Mouse (Mus musculus) CD4-positive, CD25-positive, alpha-beta regulatory T cell, adult 2 months (primary cell): ENCODE measurements around the gene Uso1.

Experiments used
- DNase-seq: peaks from one replicate; pipeline ENCODE4 v3.0.0-alpha.2; 2012; ENCODE audit warnings: low read depth, low spot score

Gene Uso1

DNA sequence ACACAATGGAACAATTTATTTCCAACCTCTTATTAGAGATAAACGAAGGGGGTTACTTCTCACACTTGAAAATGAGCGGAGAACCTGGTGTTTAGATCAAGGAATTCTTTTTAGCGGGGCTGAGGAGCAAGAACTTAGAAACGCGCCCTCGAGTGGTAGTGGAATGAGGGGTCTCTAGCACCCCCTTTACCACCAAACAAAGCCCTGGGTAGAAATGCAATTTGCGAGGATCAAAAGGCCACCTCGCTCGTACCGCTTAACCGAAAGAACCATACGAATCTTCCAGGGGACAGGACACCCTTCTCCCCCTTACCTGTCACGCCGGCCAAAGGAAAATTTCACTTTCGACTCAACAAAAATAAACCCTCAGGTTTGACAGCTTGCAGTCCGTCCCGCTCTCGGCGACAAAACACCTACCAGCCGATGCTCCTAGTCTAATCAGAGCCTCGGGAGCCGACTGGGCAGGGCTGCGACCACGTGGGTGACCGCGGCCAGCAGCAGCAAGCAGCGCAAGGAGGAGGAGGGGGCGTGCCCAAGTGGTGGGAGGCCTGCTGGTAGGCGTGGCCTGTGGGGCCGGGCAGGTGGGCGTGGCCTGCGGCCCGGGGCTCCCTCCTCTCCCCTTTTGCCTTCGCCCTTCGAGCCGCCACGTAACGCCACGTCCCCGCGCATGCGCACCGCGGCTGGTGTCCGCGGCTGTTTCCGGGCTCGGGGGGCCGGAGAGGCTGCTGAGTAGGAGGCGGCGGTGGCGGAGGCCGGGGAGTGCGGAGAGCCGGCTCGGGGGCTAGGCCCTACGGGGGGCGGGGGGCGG, at the start of gene Uso1:
TSS of gene Uso1 (plus strand) at position 700 of the 808 bp plus-strand sequence.
- DNase-seq = peak; percentile 99

DNA sequence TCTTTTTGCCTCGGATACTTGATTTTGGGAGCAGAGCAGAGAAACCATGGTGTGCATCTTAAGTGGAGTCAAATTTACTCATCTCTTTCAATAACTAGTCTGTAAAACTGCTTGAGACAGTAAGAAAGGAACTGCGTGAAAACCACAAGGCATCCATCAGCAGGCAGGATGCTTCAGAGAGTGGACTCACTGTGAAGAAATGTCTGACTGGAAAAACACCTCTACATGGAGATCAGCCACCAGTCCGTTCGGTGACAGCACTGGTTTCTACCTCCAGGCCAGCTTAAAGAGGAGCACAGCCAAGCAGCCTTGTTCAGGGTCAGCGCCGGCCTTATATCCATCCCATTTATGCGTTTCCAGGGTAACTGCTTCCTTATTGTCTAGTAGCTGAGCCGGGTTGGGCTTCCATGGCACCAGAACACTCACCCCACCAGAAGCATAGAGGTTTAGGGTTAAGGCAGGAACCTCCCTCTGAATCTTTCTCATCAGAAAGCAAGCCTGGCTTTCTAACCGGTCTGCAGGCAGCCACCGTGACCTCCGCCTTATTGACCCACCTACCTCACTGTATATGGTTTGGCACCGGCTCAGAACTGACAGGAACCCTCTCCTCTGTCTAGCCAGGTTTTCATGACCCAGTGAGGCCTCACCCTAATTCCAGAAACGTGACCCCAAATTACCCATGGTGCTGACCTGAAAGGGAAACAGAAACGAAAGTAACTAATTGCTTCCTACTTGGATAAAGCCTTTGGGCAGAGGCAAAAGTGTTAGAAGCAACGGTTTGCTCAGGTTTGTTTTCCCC, 44.3 kb upstream of the Uso1 start:
- peak; percentile 50 for DNase-seq

DNA sequence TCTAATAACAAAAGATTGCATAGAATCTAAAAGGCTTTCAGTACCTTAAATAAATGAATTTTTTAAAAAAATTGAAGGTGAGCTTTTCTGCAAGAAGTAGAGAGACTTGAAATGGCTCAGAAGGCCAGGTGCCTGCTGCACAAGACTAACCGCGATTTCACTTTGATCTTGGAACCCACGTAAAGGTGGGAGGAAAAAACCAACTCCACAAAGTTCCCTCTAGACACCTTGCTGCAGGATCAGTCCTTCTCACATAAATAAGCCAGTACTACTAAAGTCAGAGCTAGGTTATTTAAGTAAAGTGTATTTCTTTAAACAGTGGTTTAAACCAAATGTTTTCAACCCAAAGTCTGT, 43.7 kb upstream of the Uso1 start:
- DNase-seq = peak; percentile 61

DNA sequence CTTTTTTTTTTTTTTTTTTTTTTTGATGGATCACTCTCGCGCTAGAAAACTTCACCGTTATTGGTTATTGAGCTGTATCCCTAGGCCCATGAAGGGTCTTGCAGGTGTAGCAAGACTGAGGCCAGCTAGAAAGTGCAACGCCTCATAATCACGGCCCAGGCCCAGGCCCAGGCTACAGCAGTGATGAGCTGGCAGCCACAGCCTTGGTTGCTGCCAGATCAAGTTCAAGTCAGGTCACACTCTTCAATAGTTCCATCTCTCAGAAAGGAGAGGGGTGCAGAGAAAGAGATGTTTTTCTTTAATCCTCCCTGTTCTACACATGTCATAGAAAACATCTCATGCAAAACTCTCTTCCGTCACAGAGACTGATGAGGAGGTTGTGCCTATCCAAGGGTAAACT, 41.0 kb upstream of the Uso1 start:
- no peak for DNase-seq

DNA sequence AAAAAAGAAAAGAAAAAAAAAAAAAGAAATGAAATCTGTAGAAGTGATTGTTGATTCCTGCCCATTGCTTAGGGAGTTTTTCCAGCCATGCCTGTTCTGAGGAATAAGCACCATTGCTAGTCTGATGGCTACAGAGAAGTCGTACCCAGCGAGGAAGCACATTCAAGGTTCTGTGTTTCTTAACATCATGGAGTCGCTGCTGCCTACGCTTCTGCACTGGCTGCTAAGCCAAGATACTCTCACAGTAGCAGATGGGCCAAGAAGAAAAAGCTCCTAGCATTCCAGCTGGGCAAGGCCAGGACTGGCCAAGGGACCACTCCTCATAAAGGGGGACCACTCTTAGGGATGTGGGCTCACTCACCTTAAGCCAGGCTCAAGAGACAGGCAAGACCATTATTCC, 40.0 kb upstream of the Uso1 start:
- no peak for DNase-seq

DNA sequence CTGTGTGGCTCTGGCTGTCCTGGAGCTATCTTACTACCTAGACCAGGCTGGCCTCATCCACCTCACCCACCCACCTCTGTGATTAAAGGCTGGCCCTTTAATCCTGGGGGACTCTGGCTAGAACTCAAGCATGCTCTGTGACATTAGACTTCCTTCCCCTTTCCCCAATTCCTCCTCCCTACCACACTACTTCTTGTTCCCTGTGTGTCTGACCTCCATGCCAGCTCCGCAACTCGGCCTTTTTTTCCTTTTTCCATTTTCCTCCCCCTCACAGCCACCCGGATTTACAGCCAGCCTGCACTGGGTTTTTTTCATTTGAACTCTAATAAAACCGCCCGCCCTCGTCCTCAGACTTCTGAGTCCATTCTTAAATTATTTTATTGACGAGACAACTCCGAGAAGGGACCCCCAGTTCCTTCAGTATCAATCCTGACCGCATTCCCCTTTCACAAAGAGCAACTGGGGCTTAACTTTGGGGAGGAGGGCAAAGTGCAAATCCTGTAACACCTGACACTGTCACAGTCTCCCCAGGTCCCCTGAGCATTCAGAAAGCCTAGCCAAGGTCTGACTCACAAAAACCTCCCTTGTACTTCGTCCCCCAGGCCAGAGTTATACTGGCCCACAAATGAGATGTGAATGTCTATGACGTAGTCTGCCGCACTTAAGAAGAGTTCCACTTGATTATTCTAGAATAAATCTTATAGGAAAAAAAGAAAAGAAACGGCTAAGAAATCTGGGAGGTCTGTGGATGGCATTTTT, 39.2 kb upstream of the Uso1 start:
- no peak for DNase-seq

DNA sequence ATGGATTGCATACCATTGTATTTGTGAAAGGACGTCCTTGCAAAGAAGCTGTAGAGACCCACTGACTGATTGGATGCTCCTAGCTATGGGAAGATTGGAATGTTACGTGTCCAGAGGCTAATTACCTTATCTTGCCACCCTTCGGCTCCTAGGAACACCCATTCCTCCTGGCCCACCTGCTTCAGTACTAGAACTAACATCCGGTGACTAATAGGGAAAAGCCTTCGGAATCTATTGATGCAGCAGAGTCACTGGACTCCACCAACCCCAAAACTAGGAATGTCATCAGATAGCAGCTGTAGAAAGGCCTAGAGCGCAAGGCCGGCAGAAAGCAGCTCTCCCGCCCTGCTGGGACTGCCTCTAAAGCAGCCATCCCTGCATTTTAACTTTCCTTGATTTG, 36.1 kb upstream of the Uso1 start:
- DNase-seq = no peak

DNA sequence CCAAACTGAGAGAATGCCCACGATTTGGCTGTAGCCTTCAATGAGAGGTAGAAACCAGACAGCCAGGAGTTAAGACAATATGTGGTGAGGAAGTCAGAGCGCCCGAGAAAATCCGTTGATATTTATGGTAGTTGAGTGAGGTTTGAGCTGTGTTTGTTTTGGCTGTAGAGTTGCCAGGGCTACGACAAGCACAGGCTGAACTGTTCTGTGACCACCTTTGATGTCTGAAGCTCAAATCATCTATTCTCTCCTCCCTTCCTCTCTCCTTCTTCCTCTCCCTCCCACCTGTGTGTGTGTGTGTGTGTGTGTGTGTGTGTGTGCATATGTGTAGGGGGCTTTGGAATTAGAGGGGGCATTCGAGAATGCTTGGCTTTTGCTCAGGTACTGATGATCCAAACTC, 34.7 kb upstream of the Uso1 start:
- peak; percentile 76 for DNase-seq

DNA sequence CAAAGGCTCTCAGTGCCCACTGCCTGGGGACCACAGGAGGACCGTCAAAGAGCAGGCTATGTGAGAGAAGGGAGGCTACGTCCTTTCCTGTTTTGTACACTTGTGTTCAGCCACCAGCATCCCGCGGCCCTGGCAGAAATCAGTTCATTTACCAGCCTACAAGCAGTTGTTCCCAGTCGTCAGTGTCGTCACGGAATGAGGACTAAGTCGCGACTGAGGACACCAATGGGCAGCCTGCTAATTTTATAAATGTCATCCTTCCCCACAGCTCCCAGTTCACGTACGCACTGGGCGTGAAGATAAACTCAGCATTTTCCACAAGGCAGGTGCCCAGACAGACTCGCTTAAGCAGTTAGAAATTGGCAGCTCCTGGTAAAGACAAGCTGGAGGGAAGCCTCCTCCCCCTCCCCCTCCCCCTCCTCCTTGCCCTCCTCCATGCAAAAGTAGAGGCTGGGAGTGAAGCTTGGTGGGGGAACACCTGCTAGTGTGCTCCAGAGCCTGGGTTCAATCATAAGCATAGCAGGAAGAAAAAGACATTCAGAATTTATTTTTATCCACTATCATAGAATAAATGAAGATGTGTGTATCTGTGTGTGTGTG, 33.8 kb upstream of the Uso1 start:
- DNase-seq = no peak

DNA sequence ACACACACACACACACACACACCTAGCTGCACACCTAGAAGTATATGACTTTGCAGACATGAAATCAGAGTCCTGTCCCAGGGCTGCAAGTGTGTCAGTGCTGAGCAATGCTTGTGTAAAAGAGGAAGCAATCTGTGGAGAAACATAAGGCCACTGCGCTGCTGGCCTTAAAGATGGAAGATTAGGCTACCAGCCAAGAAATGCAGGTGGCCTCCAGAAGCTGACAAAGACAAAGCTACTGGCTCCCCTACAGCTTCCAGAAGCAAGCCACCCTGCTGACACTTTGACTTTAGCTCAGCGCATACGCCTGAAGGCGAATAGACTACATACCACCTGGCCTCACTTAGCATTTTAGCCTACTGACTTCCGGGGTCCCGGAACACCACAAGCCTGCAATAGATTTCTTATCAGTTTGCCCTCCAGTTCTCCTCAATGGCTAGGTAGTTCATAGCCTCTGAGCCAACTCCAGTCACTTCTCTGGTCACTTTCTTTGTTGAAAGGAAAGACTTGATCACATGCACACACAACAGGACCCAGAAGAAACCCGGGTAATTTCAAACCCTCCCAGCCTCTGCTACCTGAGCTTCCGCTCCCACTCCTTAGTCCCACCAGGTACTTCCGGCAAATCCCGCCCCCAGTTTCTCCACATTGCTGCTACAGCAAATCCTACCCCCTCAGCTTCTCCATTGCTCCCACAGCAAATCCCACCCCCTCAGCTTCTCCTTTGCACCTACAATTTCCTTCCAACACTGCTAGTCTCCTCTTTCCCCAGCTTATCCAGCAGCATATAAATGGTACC, 31.2 kb upstream of the Uso1 start:
- DNase-seq = peak; percentile 22

DNA sequence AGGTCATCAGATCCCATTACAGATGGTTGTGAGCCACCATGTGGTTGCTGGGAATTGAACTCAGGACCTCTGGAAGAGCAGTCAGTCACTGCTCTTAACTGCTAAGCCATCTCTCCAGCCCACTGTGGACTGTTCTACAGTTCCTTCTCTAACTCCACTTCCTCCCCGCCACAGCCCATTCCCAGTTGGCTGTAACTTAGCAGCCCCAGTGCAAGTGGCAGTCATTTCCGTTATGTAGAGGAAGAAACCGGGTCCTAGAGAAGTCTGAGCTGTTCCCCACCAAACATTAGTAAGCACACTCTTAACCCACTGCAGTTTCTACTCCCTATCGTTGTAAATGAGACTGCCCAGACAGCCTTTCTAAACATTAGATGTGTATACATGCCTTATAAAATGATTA, 30.5 kb upstream of the Uso1 start:
- no peak for DNase-seq

DNA sequence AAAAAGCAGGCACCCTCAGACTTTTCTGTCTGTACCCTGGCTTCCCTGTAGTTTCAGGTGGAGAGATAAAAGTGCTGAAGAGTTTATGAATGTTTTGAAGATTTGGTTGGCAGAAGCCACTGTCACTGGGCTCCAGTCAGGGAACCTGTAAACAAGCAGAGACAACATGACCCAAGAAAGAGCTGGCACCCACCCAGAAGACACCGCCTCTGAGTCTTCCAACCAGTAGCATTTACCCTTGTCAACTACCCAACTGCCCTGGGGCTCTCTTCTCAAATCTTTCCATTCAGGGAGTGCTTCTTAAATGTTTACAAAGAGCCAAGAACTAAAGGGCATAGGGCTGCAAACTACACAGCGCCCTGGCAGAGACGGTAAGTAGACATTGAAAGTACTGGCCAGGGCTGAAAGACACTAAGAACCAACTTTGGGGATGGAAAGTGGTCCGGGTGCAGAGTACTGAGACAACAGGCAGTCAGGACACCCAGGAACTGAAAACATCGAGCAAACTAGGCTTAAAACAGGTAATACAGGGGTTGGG, 26.9 kb upstream of the Uso1 start:
- no peak for DNase-seq

DNA sequence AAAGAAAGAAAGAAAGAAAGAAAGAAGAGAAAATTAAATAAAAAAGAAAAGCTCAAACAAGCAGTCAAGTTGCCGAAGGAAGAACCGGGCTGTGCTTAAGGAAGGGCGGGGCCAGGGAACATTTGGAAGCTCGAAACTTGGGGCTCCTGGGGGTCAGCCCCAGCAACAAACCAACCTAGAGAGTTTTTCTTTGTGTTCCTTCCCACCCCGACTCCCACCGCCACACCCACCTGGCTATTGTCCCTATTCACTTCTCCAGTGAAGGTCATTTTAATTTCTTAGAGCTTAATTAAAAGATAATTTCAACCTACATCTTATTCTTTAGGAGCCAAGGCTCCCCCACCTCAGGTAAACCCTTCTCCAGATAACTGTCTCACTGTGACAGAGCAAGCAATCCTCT, 25.6 kb upstream of the Uso1 start:
- no peak for DNase-seq

DNA sequence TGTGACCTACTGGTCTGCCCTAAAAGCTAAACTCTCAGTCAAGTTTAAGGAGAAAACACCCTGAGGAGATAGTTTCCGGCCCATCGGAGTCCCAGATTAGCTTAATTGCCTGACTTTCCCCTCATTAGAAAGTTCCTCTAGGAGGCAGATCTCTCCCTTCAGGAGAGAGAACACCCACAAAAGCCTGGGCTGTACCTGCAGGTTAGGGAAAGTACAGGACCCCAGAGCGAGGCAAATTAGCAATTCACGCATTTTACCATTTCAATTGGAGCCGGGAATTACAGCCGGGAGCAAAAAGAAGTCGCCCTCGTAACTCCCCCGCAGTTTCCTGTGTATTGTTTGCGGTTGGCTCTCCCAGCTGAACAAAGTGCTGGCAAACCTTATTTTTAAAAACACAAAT, 25.2 kb upstream of the Uso1 start:
- DNase-seq = no peak

DNA sequence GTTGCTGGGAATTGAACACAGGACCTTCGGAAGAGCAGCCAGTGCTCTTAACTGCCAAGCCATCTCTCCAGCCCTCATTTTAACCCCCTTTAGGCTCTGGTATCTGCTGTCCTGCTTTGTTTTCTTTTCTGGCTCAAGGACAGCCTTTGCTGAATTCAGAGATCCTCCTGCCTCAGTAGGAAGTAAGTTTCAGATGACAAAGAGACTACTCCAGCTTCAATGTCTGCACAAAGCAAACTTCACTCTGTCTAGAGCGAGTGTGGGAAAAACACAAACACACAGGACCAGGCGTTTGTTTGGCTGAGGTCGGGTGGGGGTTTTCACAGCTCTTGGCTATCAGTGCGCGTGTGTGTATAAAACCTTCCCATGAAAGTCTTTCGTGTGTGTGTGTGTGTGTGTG, 24.3 kb upstream of the Uso1 start:
- no peak for DNase-seq

DNA sequence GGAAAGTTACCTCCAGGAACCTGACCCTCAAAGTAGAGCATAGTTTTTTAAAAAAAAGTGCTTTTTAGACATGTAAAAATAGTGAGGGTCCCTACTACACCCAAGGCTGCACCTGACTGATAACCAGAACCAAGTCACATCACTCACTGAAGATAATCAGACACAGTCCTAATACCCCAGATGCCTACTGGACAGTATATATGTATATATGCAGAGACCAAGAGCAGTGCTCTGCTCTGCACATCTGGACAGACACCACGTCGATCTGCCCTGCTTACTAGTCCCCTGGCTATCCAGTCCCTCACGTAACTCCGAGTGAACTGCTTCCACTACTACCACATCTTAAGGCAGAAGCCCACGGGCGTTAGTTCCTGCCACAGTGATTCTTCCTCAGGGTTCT, 23.5 kb upstream of the Uso1 start:
- DNase-seq = no peak

DNA sequence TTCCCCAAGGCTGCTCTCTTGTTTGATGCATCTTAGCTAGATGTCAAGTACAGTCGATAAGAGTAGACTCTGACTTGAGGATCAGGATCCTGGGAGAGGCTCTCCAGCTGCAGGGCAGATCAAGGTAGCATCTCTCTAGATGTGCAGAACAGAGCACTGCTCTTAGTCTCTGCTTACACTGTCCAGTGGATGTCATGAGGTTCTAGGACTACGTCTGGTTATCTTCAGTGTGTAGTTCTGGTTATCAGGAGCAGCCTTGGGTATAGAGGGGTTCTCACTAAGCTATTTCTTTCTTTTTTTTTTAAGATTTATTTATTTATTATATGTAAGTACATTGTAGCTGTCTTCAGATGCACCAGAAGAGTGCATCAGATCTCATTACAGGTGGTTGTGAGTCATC, 22.8 kb upstream of the Uso1 start:
- no peak for DNase-seq

DNA sequence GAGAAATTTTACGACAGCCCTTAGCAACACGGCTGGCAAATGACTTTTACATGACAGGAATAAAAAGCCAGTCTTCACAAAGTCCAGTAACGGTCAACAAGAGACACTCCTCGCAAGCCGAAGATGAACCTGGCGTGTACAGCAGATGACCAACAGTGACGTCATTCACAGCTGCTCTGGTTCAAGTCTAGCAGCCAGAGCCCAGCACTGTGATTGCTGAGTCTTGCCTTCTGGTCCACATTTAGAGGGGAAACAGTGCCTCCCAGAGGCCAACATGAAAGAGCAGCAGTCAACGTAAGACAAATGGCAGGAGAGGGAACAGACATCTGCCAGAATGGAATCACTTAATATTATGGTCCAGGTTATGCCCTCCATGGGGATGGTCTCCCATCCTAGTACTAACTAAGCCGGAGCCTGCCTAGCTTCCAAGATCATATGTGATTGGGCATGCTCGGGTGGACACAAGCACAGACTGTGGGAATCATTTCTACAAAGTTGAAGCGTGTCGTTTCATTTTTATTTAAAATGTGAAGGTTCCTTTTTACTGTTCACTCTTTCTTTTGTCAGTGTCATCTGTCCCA, 19.8 kb upstream of the Uso1 start:
- peak; percentile 87 for DNase-seq

DNA sequence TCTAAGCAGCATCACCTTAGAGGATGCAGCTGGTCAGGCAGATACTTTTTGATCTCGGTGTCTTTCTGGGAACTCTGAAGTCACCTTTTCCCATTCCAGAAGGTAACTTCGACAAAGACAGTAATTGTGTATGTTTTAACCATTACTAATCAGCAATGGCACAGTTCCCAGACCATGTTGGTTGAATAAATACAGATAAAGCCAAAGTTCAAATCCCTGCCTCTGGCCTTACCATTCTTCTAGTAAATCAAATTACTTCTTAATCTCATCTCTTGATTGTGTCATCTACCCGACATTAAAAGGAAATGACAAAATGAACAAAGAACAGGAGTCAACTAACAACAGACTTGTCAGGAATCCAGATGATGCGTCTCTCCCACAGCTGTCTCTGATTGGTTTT, 16.1 kb upstream of the Uso1 start:
- DNase-seq = no peak

DNA sequence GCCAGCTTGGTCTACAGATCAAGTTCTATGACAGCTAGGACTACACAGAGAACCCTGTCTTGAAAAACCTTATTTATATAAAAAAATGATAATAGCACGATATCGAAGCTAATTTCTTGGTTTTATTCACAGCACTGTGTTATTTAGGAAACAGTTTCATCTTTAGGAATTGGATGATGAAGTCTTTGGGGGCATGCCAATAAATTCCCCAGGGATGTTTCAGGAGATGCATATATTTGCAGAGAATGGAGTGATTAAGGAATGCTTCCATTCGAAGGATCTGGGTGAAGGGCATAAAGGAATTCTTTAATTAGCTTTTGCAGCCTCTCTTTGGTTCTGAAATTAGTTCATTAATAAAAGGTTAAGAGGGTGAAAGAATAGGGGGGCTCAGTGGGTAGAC, 12.3 kb upstream of the Uso1 start:
- no peak for DNase-seq
